Mouse (Mus musculus) induced T-regulatory cell, adult 2 months (primary cell): Measurements from ENCODE around the gene Spp2.

Experiments used
- DNase-seq: peaks from one replicate; pipeline ENCODE4 v3.0.0-alpha.2; 2012; ENCODE audit warnings: low read depth

The Spp2 gene

DNA sequence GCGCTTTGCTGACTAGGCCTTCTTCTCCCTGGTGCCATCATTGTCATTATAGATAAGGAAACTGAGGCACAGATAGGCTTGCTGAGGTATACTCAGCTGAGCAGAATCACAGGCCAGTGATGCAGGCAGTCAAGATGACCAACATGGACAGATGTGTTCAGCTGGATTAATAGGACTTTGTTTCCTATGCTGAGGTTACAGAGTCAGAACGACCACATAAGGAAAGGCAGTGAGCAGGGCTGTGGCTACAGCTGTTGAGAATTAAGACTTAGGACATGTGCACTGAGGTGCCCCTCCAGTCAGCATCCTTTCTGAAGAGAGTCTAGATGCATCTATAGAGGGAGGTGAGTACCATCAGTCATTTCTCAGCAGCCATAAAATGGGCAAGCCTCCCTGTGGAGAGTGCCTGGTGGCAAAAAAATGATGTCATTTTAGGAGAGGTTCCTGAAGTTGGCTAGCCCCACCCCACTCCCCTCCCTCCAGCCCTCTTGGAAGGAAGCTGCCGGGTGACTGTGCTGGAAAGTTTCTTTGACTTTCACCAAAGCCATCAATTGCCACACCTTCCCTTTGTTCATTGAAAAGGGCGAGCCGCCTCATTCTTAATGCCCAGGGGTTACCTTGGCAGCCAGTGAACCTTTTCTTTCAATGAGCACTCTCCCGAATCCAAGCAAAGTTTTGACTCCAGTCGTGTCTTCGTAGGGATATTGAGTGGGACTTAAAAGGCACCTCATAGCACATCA is 59.7 kb downstream of the Spp2 start:
- DNase-seq = no peak

DNA sequence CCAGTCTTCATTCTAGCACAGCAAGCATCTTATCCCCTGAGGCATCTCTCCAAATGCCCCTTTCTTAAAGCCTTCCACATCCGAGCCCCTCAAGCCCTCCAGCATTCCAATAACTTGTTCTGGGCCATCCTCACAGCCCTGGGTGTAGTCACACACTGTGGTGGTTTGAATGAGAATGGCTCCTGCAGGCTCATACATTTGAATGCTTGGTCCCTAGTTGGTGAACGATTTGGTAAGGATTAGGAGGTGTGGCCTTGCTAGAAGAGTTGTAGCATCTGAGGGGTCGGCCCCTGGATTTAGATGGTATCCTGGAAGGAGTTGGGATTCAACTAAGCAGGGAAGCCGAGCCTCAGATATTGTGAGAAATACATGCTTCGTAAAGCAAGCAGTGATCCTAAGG is 61.1 kb downstream of the Spp2 start:
- no peak for DNase-seq

- no peak for DNase-seq
Measured at GRCm38 (mm10) chr1:88468335-88468734, 61.6 kb downstream of the Spp2 start.

DNA sequence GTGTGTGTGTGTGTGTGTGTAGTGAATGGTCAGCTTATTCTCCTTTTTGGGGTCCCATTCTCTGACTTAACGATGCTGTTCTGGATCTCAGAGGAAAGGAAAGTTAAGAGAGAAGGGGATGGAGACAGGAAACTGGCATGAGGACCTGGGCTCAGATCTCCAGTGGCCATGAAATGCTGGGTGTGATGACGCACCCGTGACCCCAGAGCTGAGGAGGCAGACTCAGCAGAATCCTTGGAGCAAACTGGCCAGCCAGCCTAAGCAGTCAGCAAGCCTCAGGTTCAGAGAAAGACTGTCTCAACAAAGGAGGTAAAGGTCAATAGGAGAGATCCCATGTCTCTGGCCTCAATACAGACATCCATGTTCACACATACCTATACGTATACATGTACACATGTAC is 63.0 kb downstream of the Spp2 start:
- no peak for DNase-seq

DNA sequence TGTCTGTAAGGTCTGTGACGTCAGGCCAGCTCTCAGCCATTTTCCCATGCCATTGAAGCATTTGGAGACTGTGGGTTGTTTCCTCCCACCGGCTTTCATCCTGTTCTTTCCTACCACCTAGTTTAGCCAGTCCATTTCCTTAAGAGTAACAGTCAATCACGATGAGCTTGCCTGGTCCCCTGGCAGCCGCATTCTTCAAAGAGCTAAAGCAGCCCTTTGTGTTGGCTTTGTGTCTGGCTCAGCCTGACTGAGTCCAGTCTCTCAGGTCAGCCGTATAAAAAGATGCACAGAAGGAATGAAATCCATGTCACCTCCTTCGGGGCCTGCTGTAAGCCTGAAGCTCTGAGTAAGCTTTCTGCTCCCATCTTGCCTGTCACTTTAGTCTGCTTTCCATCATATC is 65.5 kb downstream of the Spp2 start:
- no peak for DNase-seq

DNA sequence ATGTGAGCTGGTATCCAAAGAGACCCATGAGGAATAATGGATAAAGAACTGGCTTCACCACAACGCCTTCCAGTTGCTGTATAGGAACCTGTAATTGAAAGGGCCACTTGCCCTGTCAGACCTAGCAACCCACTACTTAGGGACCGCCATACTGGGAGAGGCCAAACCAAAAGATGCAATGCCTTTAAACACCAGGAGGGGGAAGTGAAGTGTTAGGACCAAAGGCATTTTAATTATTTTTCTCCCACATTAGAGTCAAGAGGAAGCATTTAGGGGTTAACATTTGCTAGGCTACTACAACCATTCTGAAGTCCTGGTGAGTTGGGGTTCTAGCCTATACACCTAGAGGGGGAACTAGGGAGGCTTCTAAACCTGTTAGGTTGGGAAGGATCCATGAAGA is 67.1 kb downstream of the Spp2 start:
- DNase-seq = peak; percentile 60

DNA sequence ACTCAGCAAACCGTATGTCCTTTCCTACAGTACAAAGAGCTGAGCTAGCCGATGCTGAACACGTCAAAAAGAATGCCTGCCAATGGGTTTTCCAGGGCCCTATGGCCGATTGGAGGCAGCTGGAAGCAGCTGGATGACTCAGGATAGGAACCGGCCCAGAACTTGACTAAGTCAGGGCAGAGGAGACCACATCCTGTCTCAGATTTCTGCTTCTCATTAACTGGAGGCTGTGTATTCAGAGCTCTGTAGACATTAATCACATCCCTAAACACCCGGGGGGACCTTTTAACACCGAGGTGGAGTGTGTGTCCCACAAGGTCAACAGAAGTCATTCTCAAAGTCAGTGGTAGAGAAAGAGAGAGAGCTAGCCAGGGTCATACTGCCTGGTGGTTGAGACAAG is 67.8 kb downstream of the Spp2 start:
- peak; percentile 81 for DNase-seq

- peak; percentile 80 for DNase-seq
Measured at GRCm38 (mm10) chr1:88475502-88475953, 68.8 kb downstream of the Spp2 start.
